Mouse (Mus musculus) liver, embryonic 11.5 days (tissue): ENCODE results near the gene Camk1. TPM values are rescaled to one million over a fixed set of nuclear protein-coding genes. Genes with fewer than 3 reads are reported as not detected.
A peak's percentile ranks its signal among the peaks of the same experiment; 100 is the strongest.

ENCODE experiments used
- ATAC-seq: fragments of 200-750 bp; cut with Nextera tagmentation; replicated peaks from 2 replicates; pipeline ENCODE4 v1.8.0; 2017; ENCODE audit warnings: moderate number of reproducible peaks, mild to moderate bottlenecking, moderate TSS enrichment, moderate library complexity; ENCODE audit not compliant: low FRiP score
- DNase-seq: peaks from one replicate; pipeline ENCODE4 v3.0.0-alpha.2; 2017; ENCODE audit warnings: low spot score
- H3K27ac ChIP-seq: fragments of 300-500 bp; sonication (generic); 2 replicates; pipeline ENCODE4 v1.5.1; 2014; ENCODE audit warnings: mild to moderate bottlenecking, low read depth, low read length, control low read depth
- H3K27me3 ChIP-seq: fragments of 300-500 bp; sonication (generic); replicated peaks from 2 replicates; pipeline ENCODE4 v1.6.1; 2014; ENCODE audit warnings: low read length, mixed read lengths; ENCODE audit not compliant: control insufficient read depth, insufficient read depth
- H3K36me3 ChIP-seq: fragments of 300-500 bp; sonication (generic); 2 replicates; pipeline ENCODE4 v1.6.1; 2014; ENCODE audit warnings: mild to moderate bottlenecking, low read length, moderate library complexity, mixed read lengths; ENCODE audit not compliant: control insufficient read depth, insufficient read depth
- H3K4me1 ChIP-seq: fragments of 300-500 bp; sonication (generic); replicated peaks from 2 replicates; pipeline ENCODE4 v1.6.1; 2014; ENCODE audit warnings: low read length, mixed read lengths; ENCODE audit not compliant: control insufficient read depth, insufficient read depth
- H3K4me2 ChIP-seq: fragments of 300-500 bp; sonication (generic); 2 replicates; pipeline ENCODE4 v1.6.1; 2014; ENCODE audit warnings: mild to moderate bottlenecking, control low read depth, moderate library complexity
- H3K4me3 ChIP-seq: fragments of 300-500 bp; sonication (generic); 2 replicates; pipeline ENCODE4 v1.5.1; 2014; ENCODE audit warnings: low read depth, low read length, control low read depth
- H3K9ac ChIP-seq: fragments of 300-500 bp; sonication (generic); 2 replicates; pipeline ENCODE4 v1.6.1; 2014; ENCODE audit warnings: low read depth, low read length, control low read depth
- H3K9me3 ChIP-seq: fragments of 300-500 bp; sonication (generic); 2 replicates; pipeline ENCODE4 v1.6.1; 2016; ENCODE audit warnings: low read length, inconsistent platforms, mixed read lengths; ENCODE audit not compliant: control insufficient read depth
- WGBS: fragments of 180-500 bp; shearing (Covaris S2); extraction: QIAGEN DNeasy Blood & Tissue Kit; methylation state at CpG from one replicate; pipeline ENCODE4 v1.1.7; 2014; 5-methylcytosine and 5-hydroxymethylcytosine counted together
- polyA plus RNA-seq: library from polyadenylated mRNA; unstranded; fragments of >200 nt; fragmentation: Nextera tagmentation; extraction: Ambion mirVana; gene quantifications from 2 replicates; pipeline ENCODE4 v1.2.1, GENCODE M21; 2014

Camk1 gene
- 48.5 and 49.1 TPM in 2 replicates for polyA plus RNA-seq

DNA sequence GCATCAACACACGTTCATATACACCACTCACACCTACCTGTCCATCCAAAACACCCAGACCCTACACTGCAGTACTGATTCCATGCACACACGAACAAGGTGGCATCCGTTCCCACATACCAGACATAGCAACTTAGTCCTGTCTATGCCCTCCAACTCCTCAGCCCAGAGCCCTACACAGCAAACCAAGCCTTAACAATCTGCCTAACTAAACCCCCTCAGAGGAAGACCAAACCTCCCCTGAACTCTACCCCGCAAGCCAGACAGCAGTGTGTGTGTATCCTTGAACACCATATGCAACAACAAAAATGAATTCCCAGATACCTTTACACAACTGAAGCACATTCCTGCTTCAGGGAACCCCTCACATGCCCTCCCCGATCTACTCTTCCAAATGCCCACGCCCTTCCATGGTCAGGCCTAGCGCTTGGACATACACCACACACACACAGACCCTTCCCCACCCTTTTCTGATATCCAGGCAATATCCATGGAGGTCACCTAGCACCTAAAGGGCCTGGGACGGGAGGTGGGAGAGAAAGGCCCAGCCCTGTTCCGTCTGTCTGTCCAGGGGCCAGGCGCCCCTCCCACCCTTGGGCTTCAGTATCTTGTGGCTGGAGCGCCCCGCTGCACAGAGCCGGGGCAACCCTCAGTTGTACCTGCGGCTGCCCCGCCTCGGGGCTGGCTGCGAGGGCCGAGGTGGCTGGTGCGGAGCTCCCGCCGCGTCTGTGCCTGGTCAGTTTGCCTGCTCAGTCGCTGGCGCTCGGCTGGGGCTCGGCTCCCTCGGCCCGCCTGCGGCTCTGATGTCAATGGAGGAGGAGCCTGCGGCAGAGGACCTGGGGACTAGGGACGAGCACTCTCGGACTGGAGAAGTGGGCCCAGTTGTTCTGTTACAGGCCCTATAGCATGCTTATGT lies at the start of gene Camk1:
Gene Camk1, minus strand, starts transcription at position 808 of the 916 bp plus-strand sequence.
- DNase-seq (peak; percentile 72), ATAC-seq (peak; percentile 79)
- H3K4me2 ChIP-seq = peak within 1 kb of the TSS; percentile 86
- WGBS = 17% methylated on average over 32 of the region's 32 CpGs
- no peaks in the 10 kb centered on the region for H3K9me3 ChIP-seq
- H3K27ac ChIP-seq = no peak within 1 kb of the TSS
- H3K9ac ChIP-seq = peak within 1 kb of the TSS; percentile 71
- peak within 1 kb of the TSS; percentile 61 for H3K4me3 ChIP-seq
- H3K27me3 ChIP-seq = no peaks in the 10 kb centered on the region
- peaks cover 13% of the 10 kb centered on the region for H3K4me1 ChIP-seq
- 0 out of 2 replicates have a peak, but pooled peaks cover 2% of the 10 kb centered on the region for H3K36me3 ChIP-seq

DNA sequence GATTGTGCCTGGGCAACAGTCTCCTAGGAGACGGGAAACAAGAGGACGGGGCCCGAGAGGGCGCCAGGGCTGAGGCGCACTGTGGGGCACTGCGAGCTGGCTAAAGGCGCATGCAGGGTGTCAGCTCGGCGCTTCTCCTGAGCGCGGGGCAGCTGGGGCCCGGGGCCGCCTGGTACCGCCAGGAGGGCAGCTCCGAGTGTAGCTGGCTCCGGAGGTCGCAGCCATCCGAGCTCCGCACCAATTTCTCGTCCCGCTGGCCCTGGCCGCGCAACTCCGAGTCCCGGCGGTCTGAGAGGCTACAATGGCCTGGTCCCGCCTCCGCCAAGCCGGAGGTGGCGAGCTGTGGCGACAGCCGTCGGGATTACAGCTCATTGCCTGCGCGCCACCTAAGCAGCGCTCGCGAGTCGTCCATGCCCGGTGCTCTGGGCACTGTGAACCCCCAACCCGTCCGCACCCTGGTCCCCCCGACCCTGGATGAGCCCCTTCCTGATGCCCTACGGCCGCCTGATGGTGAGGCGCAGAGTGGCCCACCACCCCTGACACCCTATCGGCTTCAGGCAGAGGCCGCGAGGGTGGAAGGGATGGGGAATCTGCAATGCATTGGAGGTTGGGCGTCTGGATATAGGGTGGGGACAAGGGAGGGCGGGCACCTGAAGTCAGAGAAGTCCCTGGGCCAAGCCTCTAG lies 48.7 kb upstream of the Camk1 start:
- Histone ChIP-seq H3K9ac (peak overlapping the region; percentile 53), H3K4me1 (0 out of 2 replicates have a peak, but pooled peaks cover 7% of the 10 kb centered on the region), H3K27me3 (peaks cover 5% of the 10 kb centered on the region; the same call in 1 of the 2 replicates), H3K4me2 (peak overlapping the region; percentile 79), H3K4me3 (peak overlapping the region; percentile 40), H3K27ac (no peak overlapping the region), H3K36me3 (peaks cover 29% of the 10 kb centered on the region), H3K9me3 (no peaks in the 10 kb centered on the region)
- DNase-seq = peak; percentile 62
- 5% methylated on average over 51 of the region's 51 CpGs for WGBS
- peak; percentile 61 for ATAC-seq

DNA sequence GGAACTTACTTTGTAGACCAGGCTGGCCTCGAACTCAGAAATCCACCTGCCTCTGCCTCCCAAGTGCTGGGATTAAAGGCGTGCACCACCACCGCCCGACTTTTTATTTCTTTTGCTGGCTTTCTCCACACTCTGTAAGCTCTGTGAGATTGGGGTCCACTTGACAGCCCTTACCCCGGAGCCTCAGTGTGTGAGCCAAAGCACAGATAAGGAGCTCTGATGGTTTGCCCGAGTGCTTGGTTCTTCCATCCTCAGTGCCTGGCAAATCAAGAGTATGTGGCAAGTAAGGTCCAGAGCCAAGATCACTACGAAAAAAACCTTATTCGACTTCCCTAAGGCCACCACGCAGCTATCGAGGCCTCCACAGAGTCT lies 48.2 kb upstream of the Camk1 start:
- H3K9ac ChIP-seq = peak overlapping the region; percentile 53
- H3K4me3 ChIP-seq = peak overlapping the region; percentile 40
- peak overlapping the region; percentile 79 for H3K4me2 ChIP-seq
- H3K9me3 ChIP-seq = no peaks in the 10 kb centered on the region
- DNase-seq = no peak
- WGBS = 22% methylated on average over 10 of the region's 10 CpGs
- no peak overlapping the region for H3K27ac ChIP-seq
- no peak for ATAC-seq
- H3K4me1 ChIP-seq = 0 out of 2 replicates have a peak, but pooled peaks cover 7% of the 10 kb centered on the region
- peaks cover 31% of the 10 kb centered on the region for H3K36me3 ChIP-seq
- peaks cover 5% of the 10 kb centered on the region; the same call in 1 of the 2 replicates for H3K27me3 ChIP-seq

DNA sequence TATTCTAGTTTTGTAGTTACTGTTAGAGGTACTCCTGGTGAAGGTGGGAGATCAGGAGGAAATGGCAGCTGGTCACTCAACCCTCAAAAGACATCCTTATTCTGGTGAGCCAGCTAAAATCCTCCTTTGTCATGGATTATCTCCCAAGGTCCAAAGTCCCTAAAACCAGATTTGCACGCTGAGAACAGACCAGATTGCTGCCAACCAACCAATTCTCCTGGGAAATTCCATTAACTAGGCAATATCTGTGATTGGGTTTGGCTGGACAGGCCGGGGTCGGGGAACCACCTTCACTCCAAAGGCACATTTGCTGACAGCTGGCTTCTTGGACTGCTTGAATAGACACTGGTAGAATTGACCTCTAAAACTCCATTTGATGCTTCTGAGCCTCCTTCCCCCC lies 46.9 kb upstream of the Camk1 start:
- DNase-seq (no peak), ATAC-seq (no peak)
- H3K36me3 ChIP-seq = peaks cover 38% of the 10 kb centered on the region
- no peak overlapping the region for H3K27ac ChIP-seq
- H3K9ac ChIP-seq = no peak overlapping the region
- H3K4me2 ChIP-seq = no peak overlapping the region
- H3K4me1 ChIP-seq = 0 out of 2 replicates have a peak, but pooled peaks cover 7% of the 10 kb centered on the region
- H3K4me3 ChIP-seq = no peak overlapping the region
- WGBS = 86% methylated on average over 3 of the region's 3 CpGs
- H3K9me3 ChIP-seq = no peaks in the 10 kb centered on the region
- H3K27me3 ChIP-seq = peaks cover 5% of the 10 kb centered on the region; the same call in 1 of the 2 replicates

DNA sequence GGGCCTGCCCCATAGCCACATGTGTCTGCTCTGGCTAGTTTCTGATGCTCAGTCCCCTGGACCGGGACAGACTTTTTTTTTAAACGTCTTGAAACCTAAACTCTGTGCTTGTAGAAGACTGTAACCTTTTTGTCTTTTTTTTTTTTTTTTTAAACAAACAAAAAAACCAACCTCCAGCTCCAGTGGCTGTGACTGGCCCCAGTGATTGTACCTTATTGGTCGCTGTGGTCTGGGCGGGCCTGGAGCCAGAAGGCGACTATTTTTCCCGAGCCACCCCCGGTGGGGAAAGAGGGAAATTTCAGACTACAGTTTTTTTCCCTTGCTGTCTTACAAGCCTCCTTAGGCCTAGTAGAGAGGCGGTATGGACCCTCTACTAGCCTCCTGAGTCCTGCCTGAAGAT lies 45.2 kb upstream of the Camk1 start, which contains the start of gene Ttll3:
Gene Ttll3, plus strand, starts transcription at position 301 of the 400 bp plus-strand sequence.
- Histone ChIP-seq H3K4me3 (no peak within 1 kb of the TSS), H3K36me3 (peaks cover 53% of the 10 kb centered on the region), H3K9ac (no peak within 1 kb of the TSS), H3K27ac (no peak within 1 kb of the TSS), H3K4me1 (0 out of 2 replicates have a peak, but pooled peaks cover 7% of the 10 kb centered on the region), H3K4me2 (no peak within 1 kb of the TSS), H3K27me3 (peaks cover 5% of the 10 kb centered on the region; the same call in 1 of the 2 replicates), H3K9me3 (no peaks in the 10 kb centered on the region)
- ATAC-seq = no peak
- 82% methylated on average over 8 of the region's 8 CpGs for WGBS
- no peak for DNase-seq

DNA sequence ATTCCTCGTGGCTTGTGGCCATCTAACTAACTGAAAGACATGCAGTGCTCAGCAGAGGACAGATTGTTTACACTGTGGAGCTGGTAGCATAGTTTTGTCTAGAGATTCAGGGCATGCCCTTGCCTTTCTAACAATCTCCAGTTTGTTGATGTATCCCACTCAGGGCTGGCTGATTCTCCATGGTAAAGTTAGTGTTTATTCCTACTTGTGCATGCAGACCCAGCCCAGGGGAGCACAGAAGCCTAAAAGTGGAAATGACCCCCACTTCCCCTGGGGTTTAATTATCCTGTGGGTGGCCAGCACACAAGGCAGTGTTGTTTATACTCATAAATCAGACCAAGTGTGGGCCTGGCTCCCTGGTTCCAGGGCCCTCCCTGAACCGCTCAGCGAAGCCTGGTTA lies 42.2 kb upstream of the Camk1 start:
- Histone ChIP-seq H3K4me2 (no peak overlapping the region), H3K4me1 (no peaks in the 10 kb centered on the region), H3K9ac (no peak overlapping the region), H3K36me3 (peaks cover 76% of the 10 kb centered on the region), H3K27ac (no peak overlapping the region), H3K27me3 (no peaks in the 10 kb centered on the region), H3K4me3 (no peak overlapping the region), H3K9me3 (no peaks in the 10 kb centered on the region)
- ATAC-seq (no peak), DNase-seq (no peak)
- 73% methylated on average over 3 of the region's 3 CpGs for WGBS

DNA sequence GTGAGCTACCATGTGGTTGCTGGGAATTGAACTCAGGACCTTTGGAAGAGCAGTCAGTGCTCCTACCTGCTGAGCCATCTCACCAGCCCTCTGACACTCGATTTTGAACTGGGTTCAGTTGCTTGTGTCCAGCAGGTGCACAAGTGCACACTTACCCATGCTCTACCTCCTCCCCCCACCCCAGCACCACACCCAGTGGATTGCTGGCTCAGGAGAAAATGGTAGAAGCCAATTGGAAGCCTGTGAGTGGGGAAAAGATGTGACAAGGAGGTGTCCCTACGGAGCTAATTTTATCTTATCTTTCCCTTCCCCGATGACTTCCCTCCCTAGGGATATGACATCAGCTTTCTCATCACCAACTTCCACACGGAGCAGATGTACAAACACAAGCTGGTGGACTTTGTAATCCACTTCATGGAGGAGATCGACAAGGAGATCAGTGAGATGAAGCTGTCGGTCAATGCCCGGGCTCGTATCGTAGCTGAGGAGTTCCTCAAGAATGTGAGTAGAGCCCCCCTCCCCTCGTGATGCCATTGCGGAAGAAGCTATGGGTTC lies 41.5 kb upstream of the Camk1 start:
- no peak for DNase-seq
- H3K4me1 ChIP-seq = peaks cover 5% of the 10 kb centered on the region
- no peaks in the 10 kb centered on the region for H3K27me3 ChIP-seq
- no peak for ATAC-seq
- peaks cover 77% of the 10 kb centered on the region for H3K36me3 ChIP-seq
- no peak overlapping the region for H3K4me2 ChIP-seq
- no peak overlapping the region for H3K9ac ChIP-seq
- no peaks in the 10 kb centered on the region for H3K9me3 ChIP-seq
- no peak overlapping the region for H3K4me3 ChIP-seq
- no peak overlapping the region for H3K27ac ChIP-seq
- 82% methylated on average over 11 of the region's 11 CpGs for WGBS

DNA sequence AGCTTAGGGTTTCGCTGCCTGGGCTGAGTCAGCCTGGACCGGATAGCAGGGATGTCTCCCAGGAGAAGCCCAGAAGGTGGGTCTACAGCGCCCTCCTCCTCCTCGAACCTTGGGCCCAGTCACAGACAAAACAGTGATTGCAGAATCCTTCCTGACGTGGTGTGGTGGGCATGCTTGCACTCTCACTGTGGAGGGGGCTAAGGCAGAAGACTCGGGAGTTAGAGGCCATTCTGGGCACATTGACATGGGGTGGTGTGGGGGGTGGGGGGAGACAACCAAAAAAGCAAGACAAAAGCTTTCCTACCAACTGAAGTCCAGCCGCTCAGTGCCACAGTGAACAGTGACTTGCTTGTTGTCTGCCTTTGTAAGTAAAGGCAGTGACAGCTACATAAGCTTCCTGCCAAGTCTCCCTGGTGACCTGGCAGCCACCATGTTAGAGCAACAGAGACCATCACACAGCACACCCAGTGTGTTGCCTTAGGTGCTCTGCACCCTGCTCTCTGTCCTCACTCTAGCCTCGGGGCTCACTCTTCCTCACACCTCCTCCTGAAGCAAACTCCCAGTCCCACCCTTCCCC lies 40.7 kb upstream of the Camk1 start:
- ATAC-seq (no peak), DNase-seq (no peak)
- Histone ChIP-seq H3K27me3 (no peaks in the 10 kb centered on the region), H3K36me3 (peaks cover 70% of the 10 kb centered on the region), H3K4me2 (no peak overlapping the region), H3K9ac (no peak overlapping the region), H3K4me1 (peaks cover 13% of the 10 kb centered on the region), H3K9me3 (no peaks in the 10 kb centered on the region), H3K4me3 (no peak overlapping the region), H3K27ac (no peak overlapping the region)
- WGBS = 92% methylated on average over 8 of the region's 8 CpGs
